Mouse (Mus musculus): ENCODE data around the gene Erbb2.

GRCm38 (mm10) chr11:98383261-98384030 lies 28.8 kb upstream of the Erbb2 start, which contains the start of gene Tcap:
- no peak for TF ChIP-seq GATA1 (IDR thresholded peaks at IDR 0.05; ENCODE audit: borderline replicate concordance, low read length)
- TF ChIP-seq FLI1 (IDR thresholded peaks at IDR 0.05; ENCODE audit: low read length), result no peak
